Mouse (Mus musculus) ZHBTc4 (cell line): ENCODE measurements around the gene Treml1.

Experiments used
- DNase-seq: peaks from one replicate; pipeline ENCODE4 v3.0.0-alpha.2; 2011; ENCODE audit warnings: low read depth, low spot score

Treml1 gene

GRCm38 (mm10) chr17:48409380-48410298 lies 49.9 kb downstream of the Treml1 start, which contains the start of the genes Nfya and Oard1:
Gene Nfya (minus strand): TSS chr17:48409906.
Gene Oard1 (plus strand): TSS chr17:48410014.
- DNase-seq = peak; percentile 100

- DNase-seq = peak; percentile 75
Observed at GRCm38 (mm10) chr17:48410299-48410785, 50.6 kb downstream of the Treml1 start.

GRCm38 (mm10) chr17:48411241-48411640 lies 51.5 kb downstream of the Treml1 start:
- DNase-seq = no peak

- no peak for DNase-seq
Observed at GRCm38 (mm10) chr17:48416011-48416410, 56.3 kb downstream of the Treml1 start.
